Mouse (Mus musculus): Measurements from ENCODE around the gene Plce1.

Gene Plce1

GRCm38 (mm10) chr19:38488103-38488912 lies 7.4 kb downstream of the Plce1 start:
- intact Hi-C loops (cut with DNase I), result no loop called here

GRCm38 (mm10) chr19:38498233-38498632 lies 17.3 kb downstream of the Plce1 start:
- intact Hi-C loops (cut with DNase I), result no loop called here

GRCm38 (mm10) chr19:38504597-38504996 lies 23.7 kb downstream of the Plce1 start:
- intact Hi-C loops (cut with DNase I), result no loop called here

GRCm38 (mm10) chr19:38506131-38506530 lies 25.2 kb downstream of the Plce1 start:
- intact Hi-C loops (cut with DNase I), result no loop called here

GRCm38 (mm10) chr19:38507251-38507965 lies 26.5 kb downstream of the Plce1 start:
- intact Hi-C loops (cut with DNase I), result no loop called here

GRCm38 (mm10) chr19:38507966-38508625 lies 27.2 kb downstream of the Plce1 start:
- intact Hi-C loops (cut with DNase I), result no loop called here

GRCm38 (mm10) chr19:38514417-38515184 lies 33.7 kb downstream of the Plce1 start:
- intact Hi-C loops (cut with DNase I), result no loop called here

- intact Hi-C loops (cut with DNase I), result no loop called here
Measured at GRCm38 (mm10) chr19:38526855-38527254, 45.9 kb downstream of the Plce1 start.

- intact Hi-C loops (cut with DNase I), result no loop called here
Measured at GRCm38 (mm10) chr19:38527475-38527874, 46.6 kb downstream of the Plce1 start.

- intact Hi-C loops (cut with DNase I), result no loop called here
Measured at GRCm38 (mm10) chr19:38533230-38533629, 52.3 kb downstream of the Plce1 start.

- intact Hi-C loops (cut with DNase I), result no loop called here
Measured at GRCm38 (mm10) chr19:38539338-38539737, 58.4 kb downstream of the Plce1 start.

- intact Hi-C loops (cut with DNase I), result no loop called here
Measured at GRCm38 (mm10) chr19:38540549-38540948, 59.6 kb downstream of the Plce1 start.

- intact Hi-C loops (cut with DNase I), result no loop called here
Measured at GRCm38 (mm10) chr19:38549487-38550058, 68.7 kb downstream of the Plce1 start.

GRCm38 (mm10) chr19:38553551-38553950 lies 72.6 kb downstream of the Plce1 start:
- intact Hi-C loops (cut with DNase I), result no loop called here

GRCm38 (mm10) chr19:38555399-38555798 lies 74.5 kb downstream of the Plce1 start:
- intact Hi-C loops (cut with DNase I), result no loop called here

- intact Hi-C loops (cut with DNase I), result no loop called here
Measured at GRCm38 (mm10) chr19:38558816-38559215, 77.9 kb downstream of the Plce1 start.

- intact Hi-C loops (cut with DNase I), result loop anchor here (5.0 to 10.0 kb wide), 2 partner anchors 83 to 215 kb away; no protein-coding TSS in a partner anchor
Measured at GRCm38 (mm10) chr19:38561887-38562286, 81.0 kb downstream of the Plce1 start.

- intact Hi-C loops (cut with DNase I), result loop anchor here (10.0 kb wide), 1 partner anchor 79 kb away; no protein-coding TSS in a partner anchor
Measured at GRCm38 (mm10) chr19:38566156-38566555, 85.2 kb downstream of the Plce1 start.

GRCm38 (mm10) chr19:38566752-38567151 lies 85.8 kb downstream of the Plce1 start:
- intact Hi-C loops (cut with DNase I), result loop anchor here (10.0 kb wide), 1 partner anchor 78 kb away; no protein-coding TSS in a partner anchor

- intact Hi-C loops (cut with DNase I), result loop anchor here (10.0 kb wide), 1 partner anchor 77 kb away; no protein-coding TSS in a partner anchor
Measured at GRCm38 (mm10) chr19:38567331-38567730, 86.4 kb downstream of the Plce1 start.
